Mouse (Mus musculus) cerebellum, postnatal 25 days (tissue): ENCODE measurements around the gene Lmf1.

Source experiments
- DNase-seq, 2 experiments: peaks; one replicate each; pipeline ENCODE4 v3.0.0; 2021; ENCODE audit warnings: mixed read lengths in 2 of 2

Gene Lmf1

GRCm38 (mm10) chr17:25568880-25569279 lies 10.0 kb upstream of the Lmf1 start:
- DNase-seq: no peak

GRCm38 (mm10) chr17:25569833-25570647 lies 8.8 kb upstream of the Lmf1 start:
- peak; percentile 36 to 38 for DNase-seq

DNA sequence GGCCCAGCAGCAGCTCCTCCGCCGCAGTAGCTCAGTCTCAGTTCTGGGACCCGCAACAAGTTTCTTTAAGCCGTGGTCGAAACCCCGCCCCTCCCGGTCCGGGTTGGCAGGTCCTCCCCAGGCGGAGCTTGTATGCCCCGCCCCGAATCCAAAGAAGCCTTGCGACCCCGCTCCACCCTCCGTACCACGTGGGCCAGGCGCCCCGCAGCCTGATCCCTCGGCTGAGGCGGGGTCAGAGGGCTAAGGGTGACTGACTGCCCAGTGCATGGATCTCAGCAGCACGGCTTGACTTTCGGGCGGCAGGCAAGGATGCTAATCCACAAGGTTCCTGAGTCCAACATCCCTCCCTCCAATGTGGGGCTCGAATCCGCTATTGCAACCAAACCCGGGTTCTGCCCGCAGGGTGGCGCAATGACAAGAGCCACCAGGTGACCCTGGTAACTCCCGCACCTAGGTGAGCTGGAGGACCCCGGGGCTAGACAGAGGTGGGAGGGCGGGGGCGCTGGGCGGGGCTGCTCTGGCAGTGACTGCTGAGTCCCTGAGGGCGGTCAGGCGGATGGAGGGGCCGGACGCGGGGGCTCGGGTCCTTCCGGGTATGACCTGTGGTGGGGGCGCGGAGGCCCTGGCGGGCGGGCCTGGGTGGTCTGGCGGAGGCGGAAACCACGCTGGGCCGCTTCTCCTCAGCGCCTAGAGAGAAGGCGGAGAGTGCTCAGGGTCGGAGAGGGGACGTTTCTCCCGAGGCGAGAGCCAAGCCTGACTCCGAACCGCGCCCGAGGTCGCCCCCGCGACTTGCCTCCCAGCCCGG lies 8.0 kb upstream of the Lmf1 start, which contains the start of gene Sox8:
Sox8 (minus strand) TSS at position 39 of the 805 bp plus-strand sequence.
- DNase-seq: peak; percentile 67 to 76

- no peak for DNase-seq
These were observed 7.4 kb upstream of the Lmf1 start for GRCm38 (mm10) chr17:25571453-25571820.

DNA sequence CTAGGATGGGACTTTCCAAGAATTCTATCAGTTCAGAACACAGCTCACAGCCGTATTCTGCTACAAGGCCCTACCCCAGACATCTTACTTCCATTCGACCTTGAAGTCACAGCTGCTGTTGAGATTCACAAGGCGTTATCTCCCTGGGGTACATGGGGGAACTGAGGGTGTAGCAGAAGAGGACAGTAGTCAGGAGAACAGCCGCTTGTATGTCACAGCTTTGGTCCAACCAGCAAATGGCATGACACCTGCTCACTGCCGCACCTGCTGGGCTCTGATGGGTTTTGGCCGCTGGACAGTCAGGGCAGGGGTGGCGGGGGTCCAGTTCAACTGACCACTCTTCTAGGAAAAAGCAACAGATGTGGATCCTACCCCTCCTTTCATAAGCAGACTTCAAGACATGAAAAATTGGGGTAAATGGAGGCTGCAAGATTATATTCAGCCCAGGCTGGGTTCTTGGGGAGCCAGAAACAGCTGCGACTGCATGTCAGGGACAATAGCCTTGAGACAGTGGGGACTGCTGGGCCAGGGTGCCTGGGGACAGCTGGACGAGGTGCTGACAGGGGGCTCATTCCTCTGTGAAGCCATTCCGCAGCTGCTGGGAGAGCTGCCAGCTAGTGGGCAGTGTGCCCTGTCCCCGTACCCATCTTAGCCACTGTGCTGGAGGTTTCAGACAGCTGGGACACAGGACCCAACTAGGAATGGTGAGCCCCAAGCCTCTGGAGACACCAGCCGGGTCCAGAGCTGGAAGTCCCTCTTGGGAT lies 3.5 kb upstream of the Lmf1 start:
- peak in 1 of 2 experiments; percentile 46 for DNase-seq

- DNase-seq: no peak
These were observed 2.9 kb upstream of the Lmf1 start for GRCm38 (mm10) chr17:25576034-25576433.

DNA sequence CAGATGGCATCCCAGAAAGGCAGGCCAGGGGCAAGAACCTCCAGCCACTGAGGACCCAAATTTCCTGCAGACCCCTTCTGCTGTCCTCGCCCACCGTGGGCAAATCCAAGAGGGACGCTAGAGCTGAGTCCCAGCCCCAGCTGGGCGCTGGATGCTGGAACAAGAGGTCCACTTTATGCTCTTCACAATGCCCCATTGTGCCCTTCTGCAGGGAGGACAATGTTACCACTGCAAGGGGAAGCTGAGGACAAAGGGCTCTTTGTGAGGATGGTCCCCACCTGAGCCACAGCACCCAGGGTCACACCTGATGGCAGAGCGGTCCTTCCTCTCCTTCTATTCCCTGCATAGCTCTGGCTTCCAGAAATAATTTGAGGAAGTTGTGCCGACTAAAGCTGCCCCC lies 1.6 kb upstream of the Lmf1 start:
- DNase-seq: no peak

- no peak for DNase-seq
These were observed 1.2 kb upstream of the Lmf1 start for GRCm38 (mm10) chr17:25577702-25578101.

- peak in 1 of 2 experiments; percentile 46 for DNase-seq
These were observed 605 bp downstream of the Lmf1 start for GRCm38 (mm10) chr17:25579332-25580047.

DNA sequence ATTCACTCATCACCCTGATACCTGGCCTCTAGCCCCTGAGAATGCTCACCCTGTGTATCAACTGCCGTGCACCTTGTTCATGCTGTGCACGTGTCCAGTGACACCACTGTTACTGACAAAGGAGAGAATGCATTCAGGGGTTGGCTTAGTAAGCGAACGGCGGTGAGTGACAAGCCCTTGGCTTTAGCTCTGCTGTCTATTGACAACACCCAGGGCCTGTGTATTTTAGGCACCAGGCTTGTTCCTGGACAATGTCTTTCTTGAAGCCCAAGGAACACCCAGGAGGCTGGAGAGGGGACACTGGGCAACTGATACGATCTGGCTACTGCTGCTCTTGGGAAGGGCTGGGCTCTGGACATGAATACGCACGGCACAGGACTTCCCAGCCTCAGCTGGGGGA lies 3.2 kb downstream of the Lmf1 start:
- DNase-seq: no peak

GRCm38 (mm10) chr17:25583099-25583498 lies 4.2 kb downstream of the Lmf1 start:
- no peak for DNase-seq

DNA sequence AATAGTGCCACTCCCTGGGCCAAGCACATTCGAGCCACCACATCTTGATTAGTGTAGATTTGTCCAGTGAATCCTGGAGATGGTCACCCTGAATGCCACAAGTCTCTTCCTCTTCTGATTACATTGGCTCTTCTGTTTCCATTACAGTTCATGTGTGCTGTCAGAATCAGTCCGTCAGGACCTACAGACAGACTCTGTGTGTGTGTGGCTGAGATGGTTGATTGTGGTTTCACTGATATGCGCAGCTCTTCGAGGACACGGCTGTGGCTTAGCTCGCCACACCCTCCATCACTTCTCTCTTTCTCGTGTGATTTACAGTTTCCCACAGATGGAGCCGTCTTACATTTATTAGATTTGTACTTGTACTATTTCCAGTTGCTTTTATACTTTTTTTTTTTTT lies 5.0 kb downstream of the Lmf1 start:
- DNase-seq: no peak

DNA sequence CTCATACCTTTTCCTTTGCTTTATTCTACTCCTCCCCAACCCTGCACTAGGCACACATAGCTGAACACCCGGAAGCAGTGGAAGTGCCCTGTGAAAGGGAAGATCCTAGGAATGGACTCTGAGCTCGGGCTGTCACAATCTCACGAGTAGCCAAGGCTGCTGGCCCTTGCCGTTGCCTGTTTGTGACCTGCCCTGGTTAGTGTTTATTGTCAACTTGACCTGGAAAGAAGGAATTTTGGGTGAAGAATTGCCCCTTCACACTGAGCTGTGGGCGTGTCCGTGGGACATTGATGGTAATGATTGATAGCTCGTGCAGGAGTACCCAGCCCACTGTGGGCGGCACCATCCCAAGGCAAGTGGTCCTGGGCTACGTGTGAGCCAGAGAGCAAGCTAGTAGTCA lies 5.8 kb downstream of the Lmf1 start:
- no peak for DNase-seq

DNA sequence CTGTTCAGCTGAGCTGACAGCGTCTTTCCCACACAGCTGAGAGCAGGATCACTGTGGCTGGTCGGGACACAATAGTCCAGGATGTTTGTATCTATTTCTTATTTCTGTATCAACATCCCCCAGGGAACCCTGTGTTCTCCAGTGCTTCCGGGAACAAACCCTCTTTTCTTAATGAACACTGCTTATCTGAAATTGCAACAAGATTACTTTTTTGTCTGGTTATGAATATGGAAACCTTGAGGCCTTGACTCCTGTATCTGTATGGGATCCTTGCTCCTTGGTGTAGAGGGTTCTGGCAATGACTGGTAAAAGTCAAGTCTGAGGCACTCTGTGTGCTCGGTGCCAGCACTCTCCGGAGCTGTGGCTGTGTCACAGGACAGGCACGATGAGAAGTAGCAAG lies 11.2 kb downstream of the Lmf1 start:
- DNase-seq: no peak

DNA sequence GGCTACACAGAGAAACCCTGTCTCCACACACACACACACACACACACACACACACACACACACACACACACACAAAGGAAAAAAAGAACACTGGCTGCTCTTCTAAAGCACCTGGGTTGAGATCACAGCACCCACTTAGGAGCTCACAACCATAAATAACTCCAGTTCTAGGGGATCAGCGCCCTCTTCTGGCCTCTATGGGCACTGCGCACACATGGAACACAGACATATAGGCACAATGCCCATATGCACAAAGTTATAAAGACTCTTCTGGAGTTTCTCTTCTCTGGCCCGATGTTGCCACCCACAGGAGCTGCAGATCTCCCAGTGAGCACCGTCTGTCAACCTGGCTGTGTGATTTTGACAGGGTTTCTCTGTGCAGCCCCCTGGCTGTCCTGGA lies 12.1 kb downstream of the Lmf1 start:
- DNase-seq: no peak

- no peak for DNase-seq
These were observed 13.5 kb downstream of the Lmf1 start for GRCm38 (mm10) chr17:25592336-25592735.

DNA sequence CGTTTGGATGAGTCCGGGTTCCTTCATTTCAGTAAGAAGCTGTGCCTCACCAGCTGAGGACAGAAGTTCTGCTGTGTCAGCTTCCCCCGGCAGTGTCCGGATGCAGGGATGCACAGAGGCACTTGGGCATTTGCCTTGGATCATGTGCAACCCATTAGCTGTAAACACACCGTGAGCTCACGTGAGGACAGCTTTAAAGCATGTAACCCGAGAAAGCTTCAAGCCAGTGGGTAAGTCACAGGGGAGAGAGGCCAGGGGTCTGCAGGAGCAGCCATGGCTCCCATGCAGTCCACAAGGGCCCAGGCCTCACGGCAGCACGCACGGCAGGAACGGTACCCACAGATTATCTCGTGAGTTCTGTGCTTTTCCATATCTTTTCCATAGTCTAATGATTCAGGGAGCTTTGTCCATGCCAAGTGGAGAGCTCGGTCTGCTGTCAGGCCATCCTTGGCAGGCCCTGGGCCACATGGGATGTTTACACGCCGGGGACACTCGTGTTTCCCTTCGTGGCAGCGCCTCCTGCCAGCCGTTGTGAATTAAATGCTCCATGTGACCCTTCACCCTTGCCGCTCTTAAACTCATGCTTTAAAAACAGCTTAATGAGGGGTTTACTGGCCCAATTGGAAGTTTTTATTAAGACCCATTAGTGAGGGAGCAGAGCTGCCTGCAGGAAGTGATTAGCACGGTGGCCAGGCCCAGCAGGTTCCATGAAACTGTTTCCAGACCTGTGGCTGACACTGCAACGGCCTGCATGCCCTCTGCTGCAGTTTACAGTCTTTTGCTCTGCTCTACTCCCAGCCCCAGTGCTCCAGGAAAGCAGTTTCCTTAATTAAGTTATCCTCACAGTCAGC lies 14.8 kb downstream of the Lmf1 start:
- DNase-seq: peak; percentile 44 to 55

- DNase-seq: no peak
These were observed 16.6 kb downstream of the Lmf1 start for GRCm38 (mm10) chr17:25595495-25595894.

- DNase-seq: peak; percentile 55 to 58
These were observed 18.7 kb downstream of the Lmf1 start for GRCm38 (mm10) chr17:25597537-25597936.

DNA sequence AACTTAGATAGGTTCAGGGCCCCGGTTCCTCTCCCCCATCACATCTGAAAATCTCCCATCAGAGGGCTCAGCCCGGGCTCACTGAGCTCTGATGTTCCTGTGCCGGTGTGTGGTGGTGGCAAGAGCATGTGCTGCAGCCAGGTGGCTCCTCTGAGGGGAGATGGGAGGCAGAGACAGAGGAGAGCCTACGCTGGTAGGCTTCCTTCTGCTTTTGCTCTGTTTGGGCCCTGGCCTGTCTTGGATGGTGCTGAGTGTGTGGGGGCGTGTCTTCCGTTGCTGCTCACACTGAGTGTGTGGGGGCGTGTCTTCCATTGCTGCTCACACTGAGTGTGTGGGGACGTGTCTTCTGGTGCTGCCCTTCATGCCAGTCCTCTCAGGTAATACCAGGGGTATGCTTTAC lies 23.5 kb downstream of the Lmf1 start:
- no peak for DNase-seq

GRCm38 (mm10) chr17:25604234-25604633 lies 25.3 kb downstream of the Lmf1 start:
- no peak for DNase-seq
